Mouse (Mus musculus) kidney, adult 2 months (tissue): Measurements from ENCODE around the gene Cox19.

Experiments
- CTCF ChIP-seq: fragments of 200-500 bp; conservative IDR thresholded peaks from 2 replicates; pipeline ENCODE4 v1.5.1; 2011; ENCODE audit warnings: low read depth, mild to moderate bottlenecking, control low read depth, low read length, moderate library complexity, mixed read lengths; ENCODE audit not compliant: insufficient read depth, insufficient read length
- POLR2A ChIP-seq: fragments of 200-500 bp; IDR thresholded peaks from one replicate; pipeline ENCODE4 v1.6.1; 2011; ENCODE audit warnings: low read depth, low read length, control low read depth

- TF ChIP-seq CTCF (no peak), POLR2A (no peak)
These were observed 12.6 kb upstream of the Cox19 start for GRCm38 (mm10) chr5:139363858-139364257.
